Mouse (Mus musculus): Measurements from ENCODE around the gene Gm3435.
"Not testable (repeated sequence)": the region's sequence is repeated elsewhere in the genome, so short reads cannot be mapped to it uniquely, and the experiment has no call there.

DNA sequence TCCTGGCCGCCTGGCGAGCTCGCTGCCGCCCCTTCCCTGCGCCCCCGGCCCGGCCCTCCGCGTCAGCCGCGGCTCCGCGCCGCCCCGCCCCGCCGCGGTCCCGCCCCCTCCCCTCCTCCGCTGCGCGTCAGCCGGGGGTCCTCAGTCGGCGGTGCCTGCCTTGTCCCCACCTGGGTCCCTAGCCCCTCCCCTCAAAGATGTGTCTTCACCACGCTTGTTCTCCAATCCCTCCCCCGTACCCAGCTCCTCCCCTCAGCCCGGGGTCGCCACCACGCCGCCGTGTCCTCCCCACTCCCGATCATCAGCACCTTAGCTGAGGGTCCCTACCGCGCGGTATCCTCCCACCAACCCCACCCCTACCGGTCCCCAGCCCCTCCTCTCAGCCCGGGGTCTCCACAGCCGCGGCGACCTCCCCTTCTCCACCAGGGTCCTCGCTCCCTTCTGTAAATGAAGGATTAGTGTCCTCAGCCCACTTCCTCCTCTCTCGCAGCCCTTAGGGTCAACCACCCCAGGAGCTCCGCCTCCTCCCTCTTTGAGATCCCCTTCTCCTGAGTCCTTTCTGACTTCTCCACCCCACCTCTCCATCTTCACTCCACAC is 48.3 kb upstream of the Gm3435 start:
- not testable (repeated sequence) for TF ChIP-seq CTCF (IDR thresholded peaks at IDR 0.05; ENCODE audit: control insufficient read depth, insufficient read depth, insufficient replicate concordance, low read depth, low read length); POLR2A (IDR thresholded peaks at IDR 0.05; ENCODE audit: control insufficient read depth, low read depth, low read length)
